Comparison of ENCODE assay signal across 8 mouse cellular contexts in genomic region chr12:11455549-11456194, GRCm38 (mm10). TPM values are rescaled to one million over a fixed set of nuclear protein-coding genes. Genes with fewer than 3 reads are reported as not detected.
DNase-seq lines count a peak whose midpoint lies in the region; ATAC-seq lines count a peak whose summit lies in the region.

Gene Rad51ap2, plus strand, starts transcription at chr12:11456079.

- no peaks in the 10 kb centered on the region for H3K36me3 ChIP-seq in intestine, embryonic 15.5 days

- H3K4me2 ChIP-seq in intestine, embryonic 15.5 days (replicated peaks): peak within 1 kb of the TSS; percentile 98

- H3K9ac ChIP-seq in intestine, embryonic 15.5 days: peak within 1 kb of the TSS; percentile 50

- H3K9me3 ChIP-seq in intestine, embryonic 15.5 days: no peaks in the 10 kb centered on the region

- H3K27ac ChIP-seq in intestine, embryonic 15.5 days: no peak within 1 kb of the TSS

- peak; percentile 100 for ATAC-seq in intestine, embryonic 15.5 days
- peak; percentile 100 for ATAC-seq in megakaryocyte progenitor cell, adult 5-6 weeks (replicated peaks; ENCODE audit: poor library complexity)

- 1% methylated on average over 40 of the region's 40 CpGs for WGBS in intestine, embryonic 15.5 days

- H3K27me3 ChIP-seq in intestine, embryonic 15.5 days (replicated peaks): no peaks in the 10 kb centered on the region; the same call in 1 of the 2 replicates

- no peaks in the 10 kb centered on the region for H3K4me1 ChIP-seq in intestine, embryonic 15.5 days (replicated peaks)

- DNase-seq in adrenal gland, postnatal 25 days: peak; percentile 95
- DNase-seq in embryo, embryonic 11 days: peak; percentile 96
- peak; percentile 71 to 80 for DNase-seq in gastrocnemius, postnatal 36 days
- DNase-seq in left cerebral cortex, postnatal 14 days (ENCODE audit: low spot score in 2 of 2): peak; percentile 62 to 85
- DNase-seq in right cerebral cortex, postnatal 25 days: peak; percentile 86
- DNase-seq in MN1 (ENCODE audit: low spot score): no peak

- intact Hi-C loops in gastrocnemius, postnatal 36 days (cut with DNase I): no loop called here
- intact Hi-C loops in left cerebral cortex, postnatal 14 days (cut with DNase I): no loop called here

- H3K4me3 ChIP-seq in intestine, embryonic 15.5 days (replicated peaks): peak within 1 kb of the TSS; percentile 50

RNA-seq across cellular contexts. Expression of gene Rad51ap2, which starts in this region (rescaled TPM):
- 0.43 TPM in 1 of 2 replicates, not detected in the other for total RNA-seq in adrenal gland, postnatal 25 days (2021)
- not detected for total RNA-seq in gastrocnemius, postnatal 36 days (2021)
- polyA plus RNA-seq in intestine, embryonic 15.5 days (2015; fragmentation: Nextera tagmentation; extraction: Ambion mirVana): 0.08 and 0.28 TPM in 2 replicates
- total RNA-seq in left cerebral cortex, postnatal 14 days (2021): 1 to 10 TPM; 1.9 to 2.8 TPM
- not detected in 2 replicates for total RNA-seq in megakaryocyte progenitor cell, adult 5-6 weeks (2015)
- not detected in 2 replicates for total RNA-seq in megakaryocyte progenitor cell, adult 5-6 weeks (2017)

Comparison
In these comparisons a context has a peak if more than half of its experiments do, and no peak if none do; other contexts are left out.
1. Peak in DNase-seq in adrenal gland, postnatal 25 days; RNA of the gene not detected or under 1 TPM.
2. Peak in DNase-seq in gastrocnemius, postnatal 36 days; RNA of the gene not detected or under 1 TPM.
3. Peak in ATAC-seq, H3K4me3 ChIP-seq, H3K9ac ChIP-seq and H3K4me2 ChIP-seq in intestine, embryonic 15.5 days; RNA of the gene not detected or under 1 TPM.
4. Peak in ATAC-seq in megakaryocyte progenitor cell, adult 5-6 weeks; RNA of the gene not detected or under 1 TPM.